Mouse (Mus musculus) C2C12 (cell line): ENCODE results near the gene Otub1. TPM values are rescaled to one million over a fixed set of nuclear protein-coding genes. Genes with fewer than 3 reads are reported as not detected.

Experiments
- H3K27me3 ChIP-seq: one replicate; pipeline ENCODE4 v1.6.1; 2011; ENCODE audit not compliant: control insufficient read depth, insufficient read depth, insufficient read length
- H3K36me3 ChIP-seq: one replicate; pipeline ENCODE4 v1.6.1; 2011; ENCODE audit not compliant: control insufficient read depth, insufficient read depth
- H3K4me3 ChIP-seq: one replicate; pipeline ENCODE4 v1.5.1; 2011; ENCODE audit warnings: mild to moderate bottlenecking, control low read depth; ENCODE audit not compliant: poor library complexity, insufficient read depth, severe bottlenecking
- H3K79me2 ChIP-seq: one replicate; pipeline ENCODE4 v1.6.1; 2011; ENCODE audit not compliant: control insufficient read depth, insufficient read depth
- H3K79me3 ChIP-seq: one replicate; pipeline ENCODE4 v1.6.1; 2011; ENCODE audit warnings: low read depth, control low read depth
- H3ac ChIP-seq: one replicate; pipeline ENCODE3; 2011; ENCODE audit warnings: low read depth; ENCODE audit not compliant: control insufficient read depth, insufficient read length
- CEBPB ChIP-seq: IDR thresholded peaks from one replicate; pipeline ENCODE4 v1.6.1; 2011; ENCODE audit warnings: low read depth, mild to moderate bottlenecking, control low read depth, moderate library complexity
- CTCF ChIP-seq: IDR thresholded peaks from one replicate; pipeline ENCODE4 v1.5.1; 2011; ENCODE audit not compliant: control insufficient read depth, insufficient read depth, insufficient read length
- FOSL1 ChIP-seq: IDR thresholded peaks from one replicate; pipeline ENCODE4 v1.8.0; 2011; ENCODE audit warnings: mild to moderate bottlenecking, low read length; ENCODE audit not compliant: poor library complexity, insufficient read depth, severe bottlenecking
- MAX ChIP-seq: IDR thresholded peaks from one replicate; pipeline ENCODE4 v1.6.1; 2011; ENCODE audit warnings: mild to moderate bottlenecking, control low read depth
- MYOD1 ChIP-seq: IDR thresholded peaks from one replicate; pipeline ENCODE4 v1.6.1; 2011; ENCODE audit warnings: low read depth; ENCODE audit not compliant: control insufficient read depth, insufficient read length
- MYOG ChIP-seq: IDR thresholded peaks from one replicate; pipeline ENCODE4 v1.6.1; 2011; ENCODE audit not compliant: control insufficient read depth, insufficient read length; ENCODE audit errors: extremely low read depth
- USF1 ChIP-seq: IDR thresholded peaks from one replicate; pipeline ENCODE4 v1.6.1; 2011; ENCODE audit warnings: low read depth, mild to moderate bottlenecking, control low read depth, moderate library complexity
- polyA plus RNA-seq: library from polyadenylated mRNA; unstranded; fragments of >200 nt; fragmentation: generic; extraction: Trizol; gene quantifications from one replicate; pipeline ENCODE4 v1.2.1, GENCODE M21; 2012; ENCODE audit warnings: missing spikeins

Otub1 gene
- polyA plus RNA-seq, 1 experiment, result 121 TPM

- Histone ChIP-seq H3ac (no peak overlapping the region), H3K4me3 (no peak overlapping the region), H3K27me3 (no peaks in the 10 kb centered on the region), H3K79me2 (peaks cover 79% of the 10 kb centered on the region), H3K79me3 (peaks cover 50% of the 10 kb centered on the region), H3K36me3 (peaks cover 48% of the 10 kb centered on the region)
- TF ChIP-seq FOSL1 (no peak), CEBPB (no peak), MYOG (no peak), USF1 (no peak), CTCF (no peak), MYOD1 (no peak), MAX (no peak)
These were observed 8.4 kb upstream of the Otub1 start for GRCm38 (mm10) chr19:7214484-7214883.

DNA sequence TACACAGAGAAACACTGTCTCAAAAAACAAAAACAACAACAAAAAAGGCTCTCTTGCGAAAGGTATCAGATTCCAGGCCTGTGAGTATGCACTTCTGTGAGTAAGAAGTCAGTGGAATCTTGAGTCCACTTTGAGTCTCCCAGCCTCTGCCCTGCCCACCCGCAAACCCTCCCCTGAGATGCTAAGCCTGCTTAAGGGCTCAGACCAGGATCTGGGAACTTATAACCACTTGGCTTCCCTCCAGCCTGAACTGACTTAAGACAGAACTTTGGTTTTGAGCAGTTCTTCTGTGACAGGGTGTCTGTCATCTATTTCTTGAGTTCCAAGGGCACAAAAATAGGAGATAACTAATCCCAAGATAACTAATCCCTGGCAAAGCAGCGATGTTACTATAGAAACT lies 6.9 kb upstream of the Otub1 start:
- Histone ChIP-seq H3K79me2 (peaks cover 82% of the 10 kb centered on the region), H3K36me3 (peaks cover 48% of the 10 kb centered on the region), H3K27me3 (no peaks in the 10 kb centered on the region), H3ac (no peak overlapping the region), H3K4me3 (no peak overlapping the region), H3K79me3 (peaks cover 51% of the 10 kb centered on the region)
- TF ChIP-seq FOSL1 (no peak), CTCF (no peak), USF1 (no peak), CEBPB (no peak), MYOG (no peak), MYOD1 (no peak), MAX (no peak)

- Histone ChIP-seq H3K79me3 (peaks cover 50% of the 10 kb centered on the region), H3ac (no peak overlapping the region), H3K79me2 (peaks cover 84% of the 10 kb centered on the region), H3K36me3 (peaks cover 48% of the 10 kb centered on the region), H3K27me3 (no peaks in the 10 kb centered on the region), H3K4me3 (no peak overlapping the region)
- TF ChIP-seq MYOD1 (no peak), MAX (no peak), FOSL1 (no peak), MYOG (no peak), USF1 (no peak), CTCF (no peak), CEBPB (no peak)
These were observed 6.1 kb upstream of the Otub1 start for GRCm38 (mm10) chr19:7212216-7212615.

DNA sequence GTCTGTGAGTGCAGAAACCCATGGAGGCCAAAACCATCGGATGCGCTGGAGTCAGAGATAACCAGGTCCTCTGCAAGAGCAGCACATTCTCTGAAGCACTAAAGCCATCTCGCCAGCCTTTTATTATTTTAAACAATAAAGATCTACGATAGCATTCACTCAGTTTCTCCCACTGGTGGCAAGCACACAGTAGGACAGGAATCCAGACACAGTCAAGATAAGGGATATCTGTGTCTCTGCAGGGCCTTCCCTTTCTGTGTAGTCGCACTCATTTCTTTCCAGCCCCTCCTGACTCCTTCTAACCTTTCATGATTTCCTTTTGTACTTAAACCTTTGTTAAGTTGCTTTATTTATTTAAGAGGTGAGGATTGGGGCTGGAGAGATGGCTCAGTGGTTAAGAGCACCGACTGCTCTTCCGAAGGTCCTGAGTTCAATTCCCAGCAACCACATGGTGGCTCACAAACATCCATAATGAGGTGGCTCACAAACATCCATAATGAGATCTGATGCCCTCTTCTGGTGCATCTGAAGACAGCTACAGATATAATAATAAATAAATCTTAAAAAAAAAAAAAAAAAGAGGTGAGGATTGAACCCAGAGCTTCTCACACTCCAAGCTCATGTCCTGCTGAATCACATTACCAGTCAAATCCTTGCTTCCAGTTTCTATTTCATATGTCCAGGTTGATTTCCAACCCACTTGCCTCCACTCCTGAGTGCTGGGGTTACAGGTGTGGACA lies 4.0 kb upstream of the Otub1 start:
- Histone ChIP-seq H3ac (no peak overlapping the region), H3K36me3 (peaks cover 35% of the 10 kb centered on the region), H3K27me3 (no peaks in the 10 kb centered on the region), H3K4me3 (no peak overlapping the region), H3K79me2 (peaks cover 73% of the 10 kb centered on the region), H3K79me3 (peaks cover 35% of the 10 kb centered on the region)
- no peak for TF ChIP-seq CEBPB
- no peak for TF ChIP-seq MAX
- no peak for TF ChIP-seq CTCF
- TF ChIP-seq MYOG, result no peak
- no peak for TF ChIP-seq FOSL1
- TF ChIP-seq MYOD1, result no peak
- TF ChIP-seq USF1, result no peak

DNA sequence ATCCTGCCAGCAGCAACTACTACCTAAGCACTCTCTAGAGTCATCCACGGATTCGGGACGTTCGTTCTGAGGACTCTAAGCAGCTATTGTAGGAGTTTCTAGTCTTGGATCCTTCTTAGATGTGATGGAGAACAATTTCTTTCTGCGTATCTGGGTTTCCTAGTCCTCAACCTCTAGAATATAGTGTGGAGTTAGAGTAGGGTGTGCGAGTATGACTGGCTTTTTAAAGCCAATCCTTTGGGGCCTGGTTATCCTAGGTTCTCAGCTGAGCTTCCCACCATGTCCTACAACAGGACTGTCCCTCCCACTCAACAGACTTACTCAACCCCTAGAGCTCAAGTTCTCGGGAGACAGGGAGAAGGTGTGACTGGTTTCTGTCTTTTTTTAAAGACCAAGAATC lies 790 bp downstream of the Otub1 start:
- H3K4me3 ChIP-seq, result peak overlapping the region; percentile 85
- TF ChIP-seq MYOG (no peak), MAX (no peak), MYOD1 (no peak)
- H3K79me2 ChIP-seq, result peaks cover 55% of the 10 kb centered on the region
- peak overlapping the region; percentile 83 for H3ac ChIP-seq
- H3K27me3 ChIP-seq, result no peaks in the 10 kb centered on the region
- H3K36me3 ChIP-seq, result peaks cover 40% of the 10 kb centered on the region
- H3K79me3 ChIP-seq, result peaks cover 34% of the 10 kb centered on the region
